Mouse (Mus musculus): ENCODE data around the gene Kcnb1. TPM values are rescaled to one million over a fixed set of nuclear protein-coding genes. Genes with fewer than 3 reads are reported as not detected.

The Kcnb1 gene
- polyA plus RNA-seq, 1 experiment: 1.3 TPM

- no peaks in the 10 kb centered on the region for H3K27me3 ChIP-seq (ENCODE audit: control insufficient read depth, insufficient read depth, low read length)
- H3K36me3 ChIP-seq (ENCODE audit: control insufficient read depth, insufficient read depth, low read length): no peaks in the 10 kb centered on the region
- no peak for DNase-seq (ENCODE audit: low read depth in 1 of 2, low spot score in 2 of 2)
- H3K4me3 ChIP-seq (ENCODE audit: extremely low read depth, insufficient read depth, insufficient read length): peak overlapping the region; percentile 50
- WGBS: 24% methylated on average over 12 of the region's 12 CpGs
- no peak for TF ChIP-seq CTCF (IDR thresholded peaks at IDR 0.05; ENCODE audit: extremely low read depth, insufficient read depth, insufficient read length, insufficient replicate concordance)
- peaks cover 8% of the 10 kb centered on the region; the same call in 1 of the 2 replicates for H3K4me1 ChIP-seq (ENCODE audit: control insufficient read depth, insufficient read depth, insufficient read length)
- H3K27ac ChIP-seq (ENCODE audit: insufficient read depth, low read length): no peak overlapping the region
Measured at GRCm38 (mm10) chr2:167071266-167071640, 118.7 kb downstream of the Kcnb1 start.

GRCm38 (mm10) chr2:167070341-167070740 lies 119.6 kb downstream of the Kcnb1 start:
- TF ChIP-seq POLR2A (IDR thresholded peaks at IDR 0.05; ENCODE audit: low read depth, low read length) (no peak), CTCF (IDR thresholded peaks at IDR 0.05; ENCODE audit: extremely low read depth, insufficient read depth, insufficient read length, insufficient replicate concordance) (no peak)
- WGBS: 78% methylated on average over 6 of the region's 6 CpGs
- Histone ChIP-seq H3K4me3 (ENCODE audit: extremely low read depth, insufficient read depth, insufficient read length) (no peak overlapping the region), H3K36me3 (ENCODE audit: control insufficient read depth, insufficient read depth, low read length) (peaks cover 7% of the 10 kb centered on the region), H3K27me3 (ENCODE audit: control insufficient read depth, insufficient read depth, low read length) (no peaks in the 10 kb centered on the region), H3K27ac (ENCODE audit: insufficient read depth, low read length) (no peak overlapping the region), H3K4me1 (ENCODE audit: control insufficient read depth, insufficient read depth, insufficient read length) (peaks cover 8% of the 10 kb centered on the region; the same call in 1 of the 2 replicates)
- no peak for DNase-seq (ENCODE audit: low read depth in 1 of 2, low spot score in 2 of 2)

GRCm38 (mm10) chr2:167067575-167067974 lies 122.4 kb downstream of the Kcnb1 start:
- Histone ChIP-seq H3K27me3 (ENCODE audit: control insufficient read depth, insufficient read depth, low read length) (no peaks in the 10 kb centered on the region), H3K36me3 (ENCODE audit: control insufficient read depth, insufficient read depth, low read length) (peaks cover 15% of the 10 kb centered on the region), H3K4me3 (ENCODE audit: extremely low read depth, insufficient read depth, insufficient read length) (no peak overlapping the region), H3K4me1 (ENCODE audit: control insufficient read depth, insufficient read depth, insufficient read length) (peaks cover 10% of the 10 kb centered on the region), H3K27ac (ENCODE audit: insufficient read depth, low read length) (peak overlapping the region; percentile 40; the same call in 1 of the 2 replicates)
- no peak for DNase-seq (ENCODE audit: low read depth in 1 of 2, low spot score in 2 of 2)
- no peak for TF ChIP-seq CTCF (IDR thresholded peaks at IDR 0.05; ENCODE audit: extremely low read depth, insufficient read depth, insufficient read length, insufficient replicate concordance)
- no peak for TF ChIP-seq POLR2A (IDR thresholded peaks at IDR 0.05; ENCODE audit: low read depth, low read length)
- 30% methylated on average over 6 of the region's 6 CpGs for WGBS

- TF ChIP-seq POLR2A (IDR thresholded peaks at IDR 0.05; ENCODE audit: low read depth, low read length) (no peak), CTCF (IDR thresholded peaks at IDR 0.05; ENCODE audit: extremely low read depth, insufficient read depth, insufficient read length, insufficient replicate concordance) (no peak)
- peak overlapping the region; percentile 28; the same call in 1 of the 2 replicates for H3K27ac ChIP-seq (ENCODE audit: insufficient read depth, low read length)
- WGBS: 49% methylated on average over 6 of the region's 6 CpGs
- H3K4me1 ChIP-seq (ENCODE audit: control insufficient read depth, insufficient read depth, insufficient read length): peaks cover 11% of the 10 kb centered on the region
- H3K4me3 ChIP-seq (ENCODE audit: extremely low read depth, insufficient read depth, insufficient read length): no peak overlapping the region
- H3K27me3 ChIP-seq (ENCODE audit: control insufficient read depth, insufficient read depth, low read length): no peaks in the 10 kb centered on the region
- H3K36me3 ChIP-seq (ENCODE audit: control insufficient read depth, insufficient read depth, low read length): peaks cover 15% of the 10 kb centered on the region
- DNase-seq (ENCODE audit: low read depth in 1 of 2, low spot score in 2 of 2): no peak
Measured at GRCm38 (mm10) chr2:167066528-167067516, 123.1 kb downstream of the Kcnb1 start.

GRCm38 (mm10) chr2:167066031-167066430 lies 123.9 kb downstream of the Kcnb1 start:
- peaks cover 19% of the 10 kb centered on the region for H3K4me1 ChIP-seq (ENCODE audit: control insufficient read depth, insufficient read depth, insufficient read length)
- 78% methylated on average over 1 of the region's 1 CpGs for WGBS

GRCm38 (mm10) chr2:167064601-167065295 lies 125.2 kb downstream of the Kcnb1 start:
- 51% methylated on average over 9 of the region's 9 CpGs for WGBS
- peaks cover 15% of the 10 kb centered on the region for H3K36me3 ChIP-seq (ENCODE audit: control insufficient read depth, insufficient read depth, low read length)
- H3K4me1 ChIP-seq (ENCODE audit: control insufficient read depth, insufficient read depth, insufficient read length): peaks cover 24% of the 10 kb centered on the region
- no peak overlapping the region for H3K4me3 ChIP-seq (ENCODE audit: extremely low read depth, insufficient read depth, insufficient read length)
- TF ChIP-seq POLR2A (IDR thresholded peaks at IDR 0.05; ENCODE audit: low read depth, low read length) (no peak), CTCF (IDR thresholded peaks at IDR 0.05; ENCODE audit: extremely low read depth, insufficient read depth, insufficient read length, insufficient replicate concordance) (no peak)
- no peaks in the 10 kb centered on the region for H3K27me3 ChIP-seq (ENCODE audit: control insufficient read depth, insufficient read depth, low read length)
- no peak overlapping the region for H3K27ac ChIP-seq (ENCODE audit: insufficient read depth, low read length)
- DNase-seq (ENCODE audit: low read depth in 1 of 2, low spot score in 2 of 2): no peak

More at GRCm38 (mm10) chr2:167066031-167066430, 123.9 kb downstream of the Kcnb1 start:
- DNase-seq (ENCODE audit: low read depth in 1 of 2, low spot score in 2 of 2): no peak
- H3K36me3 ChIP-seq (ENCODE audit: control insufficient read depth, insufficient read depth, low read length): peaks cover 15% of the 10 kb centered on the region
- TF ChIP-seq POLR2A (IDR thresholded peaks at IDR 0.05; ENCODE audit: low read depth, low read length) (no peak), CTCF (IDR thresholded peaks at IDR 0.05; ENCODE audit: extremely low read depth, insufficient read depth, insufficient read length, insufficient replicate concordance) (no peak)
- no peaks in the 10 kb centered on the region for H3K27me3 ChIP-seq (ENCODE audit: control insufficient read depth, insufficient read depth, low read length)
- H3K4me3 ChIP-seq (ENCODE audit: extremely low read depth, insufficient read depth, insufficient read length): no peak overlapping the region
- H3K27ac ChIP-seq (ENCODE audit: insufficient read depth, low read length): no peak overlapping the region; the same call in 1 of the 2 replicates

Measured in spleen, adult 2 months (tissue).